Mouse (Mus musculus) erythroid progenitor cell, adult 5-6 weeks (primary cell): ENCODE measurements around the gene Vmn1r137. TPM values are rescaled to one million over a fixed set of nuclear protein-coding genes. Genes with fewer than 3 reads are reported as not detected.
"Not testable (repeated sequence)": the region's sequence is repeated elsewhere in the genome, so short reads cannot be mapped to it uniquely, and the experiment has no call there.

ENCODE experiments used
- ATAC-seq: replicated peaks from 2 replicates; pipeline ENCODE4 v1.8.0; 2016; ENCODE audit warnings: moderate number of reproducible peaks, mild to moderate bottlenecking, moderate TSS enrichment, inconsistent platforms; ENCODE audit not compliant: poor library complexity, low FRiP score, severe bottlenecking
- total RNA-seq, 2 experiments: library from RNA; stranded (forward) in 1 of 2; stranded (reverse) in 1 of 2; fragments of 150-400 nt in 1 of 2; fragments of 186-747, 209-891 nt in 1 of 2; gene quantifications; 2 replicates each; pipeline versions ENCODE4 v1.2.3 to v1.2.4; 2015 to 2017; ENCODE audit warnings: low replicate concordance in 2 of 2

Gene Vmn1r137
- not detected in 2 replicates for total RNA-seq (2015; ENCODE audit: low replicate concordance)
- not detected in 2 replicates for total RNA-seq (2017; ENCODE audit: low replicate concordance)

DNA sequence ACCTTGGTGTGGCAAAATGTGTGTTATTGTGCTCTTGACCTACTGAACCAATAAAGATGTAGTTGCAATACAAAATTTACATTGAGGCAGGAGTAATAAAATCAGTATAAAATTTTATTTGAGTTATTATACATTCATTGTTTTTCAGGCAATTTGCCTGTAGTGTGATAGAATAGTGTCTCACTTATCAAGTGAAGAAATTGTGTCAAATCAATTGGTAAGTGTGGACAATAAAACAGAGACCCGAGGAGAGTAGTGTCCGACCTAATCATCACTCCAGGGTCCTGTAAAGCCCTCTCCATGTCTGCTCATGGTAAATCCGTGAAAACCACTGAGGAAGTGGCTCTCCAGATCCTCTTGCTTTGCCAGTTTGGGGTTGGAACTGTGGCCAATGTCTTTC, at the start of gene Vmn1r137:
Gene Vmn1r137 (plus strand): TSS at position 301 of the 400 bp plus-strand sequence.
- not testable (repeated sequence) for ATAC-seq

DNA sequence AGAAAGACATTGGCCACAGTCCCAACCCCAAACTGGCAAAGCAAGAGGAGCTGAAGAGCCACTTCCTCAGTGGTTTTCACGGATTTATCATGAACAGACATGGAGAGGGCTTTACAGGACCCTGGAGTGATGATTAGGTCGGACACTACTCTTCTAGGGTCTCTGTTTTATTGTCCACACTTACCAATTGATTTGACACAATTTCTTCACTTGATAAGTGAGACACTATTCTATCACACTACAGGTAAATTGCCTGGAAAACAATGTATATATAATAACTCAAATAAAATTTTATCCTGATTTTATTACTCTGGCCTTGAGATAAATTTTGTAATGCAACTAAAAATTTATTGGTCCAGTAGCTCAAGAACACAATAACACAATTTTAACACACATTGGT, 34.4 kb downstream of the Vmn1r137 start, which contains the start of gene Vmn1r138:
Gene Vmn1r138 (minus strand): TSS at position 101 of the 400 bp plus-strand sequence.
- ATAC-seq: not testable (repeated sequence)

Other genes starting within 250 kb of the Vmn1r137 start
- gene Gm4175, start 233.1 kb upstream of the Vmn1r137 start, total RNA-seq (2015; ENCODE audit: low replicate concordance): not detected in 2 replicates
- gene Gm4175, start 233.1 kb upstream of the Vmn1r137 start, total RNA-seq (2017; ENCODE audit: low replicate concordance): not detected in 2 replicates
- not detected in 2 replicates for gene Gm4177, start 197.9 kb upstream of the Vmn1r137 start, total RNA-seq (2015; ENCODE audit: low replicate concordance)
- not detected in 2 replicates for gene Gm4177, start 197.9 kb upstream of the Vmn1r137 start, total RNA-seq (2017; ENCODE audit: low replicate concordance)
- gene Vmn1r135, start 162.2 kb upstream of the Vmn1r137 start, total RNA-seq (2015; ENCODE audit: low replicate concordance): not detected in 2 replicates
- gene Vmn1r135, start 162.2 kb upstream of the Vmn1r137 start, total RNA-seq (2017; ENCODE audit: low replicate concordance): not detected in 2 replicates
- gene Gm5725, start 150.3 kb upstream of the Vmn1r137 start, total RNA-seq (2015; ENCODE audit: low replicate concordance): not detected in 2 replicates
- gene Gm5725, start 150.3 kb upstream of the Vmn1r137 start, total RNA-seq (2017; ENCODE audit: low replicate concordance): not detected in 2 replicates
- not detected in 2 replicates for gene Gm5891, start 73.3 kb upstream of the Vmn1r137 start, total RNA-seq (2015; ENCODE audit: low replicate concordance)
- gene Gm5891, start 73.3 kb upstream of the Vmn1r137 start, total RNA-seq (2017; ENCODE audit: low replicate concordance): not detected in 2 replicates
- not detected in 2 replicates for gene Vmn1r138, start 34.3 kb downstream of the Vmn1r137 start, total RNA-seq (2015; ENCODE audit: low replicate concordance)
- gene Vmn1r138, start 34.3 kb downstream of the Vmn1r137 start, total RNA-seq (2017; ENCODE audit: low replicate concordance): not detected in 2 replicates
- gene Gm6176, start 61.7 kb downstream of the Vmn1r137 start, total RNA-seq (2015; ENCODE audit: low replicate concordance): not detected in 2 replicates
- not detected in 2 replicates for gene Gm6176, start 61.7 kb downstream of the Vmn1r137 start, total RNA-seq (2017; ENCODE audit: low replicate concordance)
- not detected in 2 replicates for gene Vmn1r139, start 74.5 kb downstream of the Vmn1r137 start, total RNA-seq (2015; ENCODE audit: low replicate concordance)
- gene Vmn1r139, start 74.5 kb downstream of the Vmn1r137 start, total RNA-seq (2017; ENCODE audit: low replicate concordance): not detected in 2 replicates
- not detected in 2 replicates for gene Gm16451, start 123.7 kb downstream of the Vmn1r137 start, total RNA-seq (2015; ENCODE audit: low replicate concordance)
- gene Gm16451, start 123.7 kb downstream of the Vmn1r137 start, total RNA-seq (2017; ENCODE audit: low replicate concordance): not detected in 2 replicates
- gene Gm10666, start 140.2 kb downstream of the Vmn1r137 start, total RNA-seq (2015; ENCODE audit: low replicate concordance): not detected in 2 replicates
- not detected in 2 replicates for gene Gm10666, start 140.2 kb downstream of the Vmn1r137 start, total RNA-seq (2017; ENCODE audit: low replicate concordance)
- gene Vmn1r142, start 169.4 kb downstream of the Vmn1r137 start, total RNA-seq (2015; ENCODE audit: low replicate concordance): not detected in 2 replicates
- gene Vmn1r142, start 169.4 kb downstream of the Vmn1r137 start, total RNA-seq (2017; ENCODE audit: low replicate concordance): not detected in 2 replicates
- not detected in 2 replicates for gene Vmn1r143, start 194.8 kb downstream of the Vmn1r137 start, total RNA-seq (2015; ENCODE audit: low replicate concordance)
- gene Vmn1r143, start 194.8 kb downstream of the Vmn1r137 start, total RNA-seq (2017; ENCODE audit: low replicate concordance): not detected in 2 replicates
- not detected in 2 replicates for gene Gm8653, start 206.7 kb downstream of the Vmn1r137 start, total RNA-seq (2015; ENCODE audit: low replicate concordance)
- not detected in 2 replicates for gene Gm8653, start 206.7 kb downstream of the Vmn1r137 start, total RNA-seq (2017; ENCODE audit: low replicate concordance)
- not detected in 2 replicates for gene Gm8453, start 234.9 kb downstream of the Vmn1r137 start, total RNA-seq (2015; ENCODE audit: low replicate concordance)
- gene Gm8453, start 234.9 kb downstream of the Vmn1r137 start, total RNA-seq (2017; ENCODE audit: low replicate concordance): not detected in 2 replicates